Mouse (Mus musculus): ENCODE results near the gene Myh9. TPM values are rescaled to one million over a fixed set of nuclear protein-coding genes. Genes with fewer than 3 reads are reported as not detected.

The Myh9 gene
- polyA plus RNA-seq, 1 experiment from 2014 or later = 32.9 TPM

GRCm38 (mm10) chr15:77828910-77829309, 13.1 kb downstream of the Myh9 start:
- no peak overlapping the region for H3K27ac ChIP-seq (replicated peaks)

GRCm38 (mm10) chr15:77828242-77828641, 13.7 kb downstream of the Myh9 start:
- peak overlapping the region; percentile 18; the same call in 1 of the 2 replicates for H3K9ac ChIP-seq (ENCODE audit: low read length)
- WGBS = 77% methylated on average over 12 of the region's 12 CpGs

More at GRCm38 (mm10) chr15:77828910-77829309, 13.1 kb downstream of the Myh9 start:
- Histone ChIP-seq H3K4me1 (replicated peaks; ENCODE audit: control insufficient read depth, insufficient read depth) (peaks cover 23% of the 10 kb centered on the region), H3K9me3 (ENCODE audit: control insufficient read depth, low read length) (no peaks in the 10 kb centered on the region), H3K36me3 (ENCODE audit: control insufficient read depth, insufficient read depth, low read length) (0 out of 2 replicates have a peak, but pooled peaks cover 3% of the 10 kb centered on the region), H3K4me2 (replicated peaks; ENCODE audit: low read depth) (no peak overlapping the region), H3K9ac (ENCODE audit: low read length) (no peak overlapping the region), H3K4me3 (ENCODE audit: low read depth, low read length) (no peak overlapping the region), H3K27me3 (ENCODE audit: control insufficient read depth, insufficient read depth, low read length) (no peaks in the 10 kb centered on the region)
- TF ChIP-seq CTCF (IDR thresholded peaks at IDR 0.05; ENCODE audit: low read depth) (no peak), EP300 (optimal IDR thresholded peaks at IDR 0.05) (no peak)
- DNase-seq (ENCODE audit: low spot score) (no peak), ATAC-seq (ENCODE audit: low FRiP score, low TSS enrichment) (no peak)
- 90% methylated on average over 6 of the region's 6 CpGs for WGBS

GRCm38 (mm10) chr15:77827794-77828193, 14.2 kb downstream of the Myh9 start:
- DNase-seq (ENCODE audit: low spot score) (no peak), ATAC-seq (ENCODE audit: low FRiP score, low TSS enrichment) (peak; percentile 27; the same call in 1 of the 2 replicates)
- no peak overlapping the region for H3K4me3 ChIP-seq (ENCODE audit: low read depth, low read length)
- no peaks in the 10 kb centered on the region for H3K9me3 ChIP-seq (ENCODE audit: control insufficient read depth, low read length)
- TF ChIP-seq EP300 (optimal IDR thresholded peaks at IDR 0.05) (no peak), CTCF (IDR thresholded peaks at IDR 0.05; ENCODE audit: low read depth) (no peak)
- H3K4me2 ChIP-seq (replicated peaks; ENCODE audit: low read depth) = no peak overlapping the region
- H3K36me3 ChIP-seq (ENCODE audit: control insufficient read depth, insufficient read depth, low read length) = 0 out of 2 replicates have a peak, but pooled peaks cover 3% of the 10 kb centered on the region
- 22% methylated on average over 6 of the region's 6 CpGs for WGBS
- peak overlapping the region; percentile 18; the same call in 1 of the 2 replicates for H3K9ac ChIP-seq (ENCODE audit: low read length)
- H3K27me3 ChIP-seq (ENCODE audit: control insufficient read depth, insufficient read depth, low read length) = no peaks in the 10 kb centered on the region
- peak overlapping the region; percentile 53 for H3K27ac ChIP-seq (replicated peaks)
- H3K4me1 ChIP-seq (replicated peaks; ENCODE audit: control insufficient read depth, insufficient read depth) = peaks cover 22% of the 10 kb centered on the region

More at GRCm38 (mm10) chr15:77828242-77828641, 13.7 kb downstream of the Myh9 start:
- no peaks in the 10 kb centered on the region for H3K9me3 ChIP-seq (ENCODE audit: control insufficient read depth, low read length)
- no peak overlapping the region for H3K4me3 ChIP-seq (ENCODE audit: low read depth, low read length)
- TF ChIP-seq CTCF (IDR thresholded peaks at IDR 0.05; ENCODE audit: low read depth) (no peak), EP300 (optimal IDR thresholded peaks at IDR 0.05) (no peak)
- DNase-seq (ENCODE audit: low spot score) = no peak
- H3K27ac ChIP-seq (replicated peaks) = peak overlapping the region; percentile 53; the same call in 1 of the 2 replicates
- H3K4me1 ChIP-seq (replicated peaks; ENCODE audit: control insufficient read depth, insufficient read depth) = peaks cover 23% of the 10 kb centered on the region
- ATAC-seq (ENCODE audit: low FRiP score, low TSS enrichment) = no peak
- no peak overlapping the region for H3K4me2 ChIP-seq (replicated peaks; ENCODE audit: low read depth)
- no peaks in the 10 kb centered on the region for H3K27me3 ChIP-seq (ENCODE audit: control insufficient read depth, insufficient read depth, low read length)
- H3K36me3 ChIP-seq (ENCODE audit: control insufficient read depth, insufficient read depth, low read length) = 0 out of 2 replicates have a peak, but pooled peaks cover 3% of the 10 kb centered on the region

- H3K9me3 ChIP-seq (ENCODE audit: control insufficient read depth, low read length) = no peaks in the 10 kb centered on the region
- 0 out of 2 replicates have a peak, but pooled peaks cover 3% of the 10 kb centered on the region for H3K36me3 ChIP-seq (ENCODE audit: control insufficient read depth, insufficient read depth, low read length)
- no peak overlapping the region for H3K4me3 ChIP-seq (ENCODE audit: low read depth, low read length)
- H3K9ac ChIP-seq (ENCODE audit: low read length) = peak overlapping the region; percentile 18; the same call in 1 of the 2 replicates
- 28% methylated on average over 7 of the region's 7 CpGs for WGBS
- H3K27me3 ChIP-seq (ENCODE audit: control insufficient read depth, insufficient read depth, low read length) = no peaks in the 10 kb centered on the region
- peaks cover 26% of the 10 kb centered on the region for H3K4me1 ChIP-seq (replicated peaks; ENCODE audit: control insufficient read depth, insufficient read depth)
- peak overlapping the region; percentile 53 for H3K27ac ChIP-seq (replicated peaks)
- ATAC-seq (ENCODE audit: low FRiP score, low TSS enrichment) (no peak), DNase-seq (ENCODE audit: low spot score) (no peak)
- 0 out of 2 replicates have a peak overlapping the region, but pooled peaks have one; percentile 20 for H3K4me2 ChIP-seq (replicated peaks; ENCODE audit: low read depth)
- no peak for TF ChIP-seq CTCF (IDR thresholded peaks at IDR 0.05; ENCODE audit: low read depth)
- no peak for TF ChIP-seq EP300 (optimal IDR thresholded peaks at IDR 0.05)
Measured at GRCm38 (mm10) chr15:77827379-77827778, 14.6 kb downstream of the Myh9 start.

GRCm38 (mm10) chr15:77825382-77825781, 16.6 kb downstream of the Myh9 start:
- no peak for TF ChIP-seq EP300 (optimal IDR thresholded peaks at IDR 0.05)
- no peak for TF ChIP-seq CTCF (IDR thresholded peaks at IDR 0.05; ENCODE audit: low read depth)
- Histone ChIP-seq H3K4me2 (replicated peaks; ENCODE audit: low read depth) (no peak overlapping the region), H3K9ac (ENCODE audit: low read length) (no peak overlapping the region), H3K4me3 (ENCODE audit: low read depth, low read length) (no peak overlapping the region), H3K36me3 (ENCODE audit: control insufficient read depth, insufficient read depth, low read length) (no peaks in the 10 kb centered on the region; the same call in 1 of the 2 replicates), H3K27me3 (ENCODE audit: control insufficient read depth, insufficient read depth, low read length) (no peaks in the 10 kb centered on the region), H3K27ac (replicated peaks) (peak overlapping the region; percentile 56), H3K9me3 (ENCODE audit: control insufficient read depth, low read length) (no peaks in the 10 kb centered on the region), H3K4me1 (replicated peaks; ENCODE audit: control insufficient read depth, insufficient read depth) (peaks cover 28% of the 10 kb centered on the region)
- ATAC-seq (ENCODE audit: low FRiP score, low TSS enrichment) (no peak), DNase-seq (ENCODE audit: low spot score) (no peak)
- WGBS = 76% methylated on average over 1 of the region's 1 CpGs

- Histone ChIP-seq H3K4me3 (ENCODE audit: low read depth, low read length) (no peak overlapping the region), H3K27me3 (ENCODE audit: control insufficient read depth, insufficient read depth, low read length) (no peaks in the 10 kb centered on the region), H3K9ac (ENCODE audit: low read length) (no peak overlapping the region), H3K4me1 (replicated peaks; ENCODE audit: control insufficient read depth, insufficient read depth) (peaks cover 34% of the 10 kb centered on the region), H3K36me3 (ENCODE audit: control insufficient read depth, insufficient read depth, low read length) (no peaks in the 10 kb centered on the region; the same call in 1 of the 2 replicates), H3K9me3 (ENCODE audit: control insufficient read depth, low read length) (no peaks in the 10 kb centered on the region), H3K27ac (replicated peaks) (peak overlapping the region; percentile 49; the same call in 1 of the 2 replicates), H3K4me2 (replicated peaks; ENCODE audit: low read depth) (no peak overlapping the region)
- DNase-seq (ENCODE audit: low spot score) = no peak
- no peak for ATAC-seq (ENCODE audit: low FRiP score, low TSS enrichment)
- no peak for TF ChIP-seq CTCF (IDR thresholded peaks at IDR 0.05; ENCODE audit: low read depth)
- TF ChIP-seq EP300 (optimal IDR thresholded peaks at IDR 0.05) = no peak
- WGBS = 52% methylated on average over 1 of the region's 1 CpGs
Measured at GRCm38 (mm10) chr15:77824321-77824720, 17.7 kb downstream of the Myh9 start.

Data from stomach, postnatal 0 days (tissue).